Mouse (Mus musculus) MEL (cell line): ENCODE measurements around the gene Celsr1. TPM values are rescaled to one million over a fixed set of nuclear protein-coding genes. Genes with fewer than 3 reads are reported as not detected.

Experiments
- DNase-seq: peaks from one replicate; pipeline ENCODE4 v3.0.0; 2011; ENCODE audit warnings: low read depth, low spot score
- H3K27ac ChIP-seq: 2 replicates; pipeline ENCODE4 v1.5.1; 2012; ENCODE audit warnings: low read depth, mild to moderate bottlenecking, control low read depth, low read length, moderate library complexity; ENCODE audit not compliant: control insufficient read depth
- H3K27me3 ChIP-seq, 2 experiments: fragments of 150-350 bp in 1 of 2; sonication (generic) in 1 of 2; 2 replicates each; pipeline ENCODE4 v1.6.1; 2012; ENCODE audit warnings: low read length in 2 of 2, mild to moderate bottlenecking in 2 of 2, improper control_type of control experiment in 1 of 2, moderate library complexity in 1 of 2; ENCODE audit not compliant: insufficient read depth in 2 of 2, control insufficient read depth in 1 of 2
- H3K36me3 ChIP-seq, 2 experiments: 2 replicates each; pipeline ENCODE4 v1.6.1; 2012 to 2014; ENCODE audit warnings: low read length in 2 of 2, improper control_type of control experiment in 1 of 2, inconsistent platforms in 1 of 2, mild to moderate bottlenecking in 1 of 2; ENCODE audit not compliant: insufficient read depth in 2 of 2, control insufficient read depth in 1 of 2
- H3K4me1 ChIP-seq, 2 experiments: fragments of 150-350 bp in 1 of 2; sonication (generic) in 1 of 2; 2 replicates each; pipeline ENCODE4 v1.6.1; 2012; ENCODE audit warnings: low read length in 2 of 2, improper control_type of control experiment in 1 of 2, mild to moderate bottlenecking in 1 of 2; ENCODE audit not compliant: insufficient read depth in 2 of 2, control insufficient read depth in 1 of 2
- H3K4me3 ChIP-seq, 2 experiments: fragments of 150-350 bp in 1 of 2; sonication (generic) in 1 of 2; 2 replicates each; pipeline ENCODE4 v1.5.1; 2012; ENCODE audit warnings: low read depth in 2 of 2, low read length in 2 of 2, mild to moderate bottlenecking in 2 of 2, moderate library complexity in 2 of 2, control low read depth in 1 of 2, improper control_type of control experiment in 1 of 2; ENCODE audit not compliant: control insufficient read depth in 1 of 2, insufficient read depth in 1 of 2
- H3K79me2 ChIP-seq: 2 replicates; pipeline ENCODE4 v1.6.1; 2012; ENCODE audit warnings: mild to moderate bottlenecking, low read length, moderate library complexity; ENCODE audit not compliant: control insufficient read depth, poor library complexity, insufficient read depth
- H3K9ac ChIP-seq: 2 replicates; pipeline ENCODE4 v1.6.1; 2012; ENCODE audit warnings: low read depth, mild to moderate bottlenecking, control low read depth, low read length, moderate library complexity; ENCODE audit not compliant: control insufficient read depth, poor library complexity, severe bottlenecking
- H3K9me3 ChIP-seq: fragments of 150-350 bp; sonication (generic); replicated peaks from 2 replicates; pipeline ENCODE4 v1.6.1; 2012; ENCODE audit warnings: mild to moderate bottlenecking, low read length, improper control_type of control experiment, moderate library complexity; ENCODE audit not compliant: insufficient read depth
- BHLHE40 ChIP-seq: IDR thresholded peaks from 2 replicates; pipeline ENCODE4 v1.6.1; 2012; ENCODE audit warnings: low read depth, mild to moderate bottlenecking, inconsistent platforms, low read length, improper control_type of control experiment, borderline replicate concordance
- CHD1 ChIP-seq: IDR thresholded peaks from 2 replicates; pipeline ENCODE4 v1.6.1; 2012; ENCODE audit warnings: low read depth, mild to moderate bottlenecking, inconsistent platforms, low read length, improper control_type of control experiment
- CHD2 ChIP-seq: IDR thresholded peaks from 2 replicates; pipeline ENCODE4 v1.6.1; 2011; ENCODE audit warnings: low read length, improper control_type of control experiment
- CTCF ChIP-seq, 3 experiments: IDR thresholded peaks in 2 of 3; conservative IDR thresholded peaks in 1 of 3; 2 replicates each; pipeline ENCODE4 v1.5.1; 2011 to 2012; ENCODE audit warnings: low read length in 3 of 3, low read depth in 2 of 3, mild to moderate bottlenecking in 2 of 3, improper control_type of control experiment in 1 of 3, inconsistent platforms in 1 of 3, mixed read lengths in 1 of 3, moderate library complexity in 1 of 3; ENCODE audit not compliant: control insufficient read depth in 1 of 3, insufficient read depth in 1 of 3, poor library complexity in 1 of 3, severe bottlenecking in 1 of 3
- E2F4 ChIP-seq: IDR thresholded peaks from 2 replicates; pipeline ENCODE4 v1.6.1; 2011; ENCODE audit warnings: low read depth, low read length, improper control_type of control experiment, borderline replicate concordance
- ELF1 ChIP-seq: IDR thresholded peaks from 2 replicates; pipeline ENCODE4 v1.6.1; 2014; ENCODE audit warnings: low read depth, mild to moderate bottlenecking, inconsistent platforms, low read length, improper control_type of control experiment, moderate library complexity
- ETS1 ChIP-seq: IDR thresholded peaks from 2 replicates; pipeline ENCODE4 v1.6.1; 2012; ENCODE audit warnings: low read depth, mild to moderate bottlenecking, inconsistent platforms, low read length, improper control_type of control experiment, moderate library complexity
- GABPA ChIP-seq: IDR thresholded peaks from 2 replicates; pipeline ENCODE4 v1.6.1; 2012; ENCODE audit warnings: low read depth, mild to moderate bottlenecking, inconsistent platforms, low read length, improper control_type of control experiment, moderate library complexity
- GATA1 ChIP-seq: IDR thresholded peaks from 2 replicates; pipeline ENCODE4 v1.6.1; 2011; ENCODE audit warnings: low read depth, low read length, improper control_type of control experiment
- KAT2A ChIP-seq: conservative IDR thresholded peaks from 2 replicates; pipeline ENCODE4 v1.6.1; 2012; ENCODE audit warnings: low read depth, low read length, improper control_type of control experiment, inconsistent platforms
- MAFK ChIP-seq: IDR thresholded peaks from 2 replicates; pipeline ENCODE4 v1.6.1; 2011; ENCODE audit warnings: low read depth, mild to moderate bottlenecking, low read length, improper control_type of control experiment, borderline replicate concordance
- MAX ChIP-seq: IDR thresholded peaks from 2 replicates; pipeline ENCODE4 v1.6.1; 2011; ENCODE audit warnings: low read length, improper control_type of control experiment
- MAZ ChIP-seq: IDR thresholded peaks from 2 replicates; pipeline ENCODE4 v1.6.1; 2012; ENCODE audit warnings: low read depth, mild to moderate bottlenecking, inconsistent platforms, low read length, improper control_type of control experiment
- MEF2A ChIP-seq: IDR thresholded peaks from 2 replicates; pipeline ENCODE4 v1.6.1; 2014; ENCODE audit warnings: low read depth, mild to moderate bottlenecking, inconsistent platforms, low read length, improper control_type of control experiment; ENCODE audit not compliant: poor library complexity, insufficient replicate concordance, severe bottlenecking; ENCODE audit errors: extremely low read depth
- MYB ChIP-seq: IDR thresholded peaks from 2 replicates; pipeline ENCODE4 v1.6.1; 2011; ENCODE audit warnings: mild to moderate bottlenecking, low read depth, low read length, improper control_type of control experiment
- NELFE ChIP-seq: IDR thresholded peaks from 2 replicates; pipeline ENCODE4 v1.6.1; 2011; ENCODE audit warnings: low read depth, low read length, improper control_type of control experiment
- NRF1 ChIP-seq: IDR thresholded peaks from 2 replicates; pipeline ENCODE4 v1.6.1; 2014; ENCODE audit warnings: low read depth, mild to moderate bottlenecking, inconsistent platforms, low read length, improper control_type of control experiment, moderate library complexity; ENCODE audit not compliant: poor library complexity, insufficient read depth, severe bottlenecking
- POLR2AphosphoS2 ChIP-seq: IDR thresholded peaks from 2 replicates; pipeline ENCODE4 v1.6.1; 2011; ENCODE audit warnings: low read length, improper control_type of control experiment
- RCOR1 ChIP-seq: IDR thresholded peaks from 2 replicates; pipeline ENCODE4 v1.6.1; 2012; ENCODE audit warnings: low read depth, mild to moderate bottlenecking, inconsistent platforms, low read length, improper control_type of control experiment
- SMC3 ChIP-seq: IDR thresholded peaks from 2 replicates; pipeline ENCODE4 v1.6.1; 2011; ENCODE audit warnings: low read depth, low read length, improper control_type of control experiment
- TAL1 ChIP-seq: IDR thresholded peaks from 2 replicates; pipeline ENCODE4 v1.6.1; 2012; ENCODE audit warnings: mild to moderate bottlenecking, inconsistent platforms, low read length, moderate library complexity, mixed read lengths
- TBP ChIP-seq: IDR thresholded peaks from 2 replicates; pipeline ENCODE4 v1.8.0; 2011; ENCODE audit warnings: low read depth, low read length, improper control_type of control experiment
- USF2 ChIP-seq, 2 experiments: IDR thresholded peaks; 2 replicates each; pipeline ENCODE4 v1.6.1; 2011 to 2012; ENCODE audit warnings: improper control_type of control experiment in 2 of 2, low read length in 2 of 2, borderline replicate concordance in 1 of 2, inconsistent platforms in 1 of 2, low read depth in 1 of 2, mild to moderate bottlenecking in 1 of 2; ENCODE audit not compliant: insufficient read depth in 1 of 2
- ZKSCAN1 ChIP-seq: IDR thresholded peaks from 2 replicates; pipeline ENCODE4 v1.6.1; 2012; ENCODE audit warnings: low read depth, mild to moderate bottlenecking, inconsistent platforms, low read length, improper control_type of control experiment, moderate library complexity
- polyA plus RNA-seq, 2 experiments: library from polyadenylated mRNA; stranded (reverse) in 1 of 2; unstranded in 1 of 2; fragments of >175 nt in 1 of 2; fragments of >200 nt in 1 of 2; gene quantifications; 2 replicates each; pipeline versions ENCODE4 v1.2.1 to v1.2.4; 2012; ENCODE audit warnings: low replicate concordance in 2 of 2, low read depth in 1 of 2; ENCODE audit not compliant: insufficient read length in 2 of 2, insufficient read depth in 1 of 2, missing spikeins in 1 of 2
- total RNA-seq: library from RNA; depleted of rRNA; stranded (reverse); fragments of 300-350 nt; gene quantifications from 2 replicates; pipeline ENCODE4 v1.2.3, GENCODE M21; 2012

Celsr1 gene
- total and polyA plus RNA-seq, 3 experiments: 0.12 to 0.42 TPM; not detected in 1

- TF ChIP-seq MAZ (no peak), GABPA (no peak), RCOR1 (0 out of 2 replicates have a peak, but pooled peaks have one; percentile 60), MYB (no peak), KAT2A (no peak), ETS1 (no peak), TAL1 (no peak), ZKSCAN1 (no peak)
- TF ChIP-seq, all 39 proteins: peak for 4
Observed at GRCm38 (mm10) chr15:85909931-85910330, 123.6 kb downstream of the Celsr1 start (continued).

GRCm38 (mm10) chr15:85909492-85909829 lies 124.1 kb downstream of the Celsr1 start:
- H3K4me1 ChIP-seq: peaks cover 0 to 15% of the 10 kb centered on the region in 2 experiments; a peak in 2 of 4 replicates
- no peak for TF ChIP-seq TBP
- no peak for TF ChIP-seq NRF1
- TF ChIP-seq POLR2AphosphoS2: no peak
- no peak for TF ChIP-seq ZKSCAN1
- no peak for TF ChIP-seq CHD2
- TF ChIP-seq MEF2A: no peak
- TF ChIP-seq GATA1: no peak
- no peak for TF ChIP-seq CTCF (IDR thresholded peaks at IDR 0.05 in 2 of 3, conservative IDR thresholded peaks at IDR 0.05 in 1 of 3; ENCODE audit: control insufficient read depth in 1 of 3, insufficient read depth in 1 of 3, low read depth in 2 of 3, low read length in 3 of 3, poor library complexity in 1 of 3, severe bottlenecking in 1 of 3)
- TF ChIP-seq E2F4: no peak
- no peak for TF ChIP-seq SMC3
- no peak for TF ChIP-seq BHLHE40
- no peak for TF ChIP-seq MAZ
- TF ChIP-seq MYB: no peak
- no peak for TF ChIP-seq NELFE
- no peak for TF ChIP-seq MAFK
- no peak for TF ChIP-seq KAT2A
- TF ChIP-seq ELF1: no peak
- TF ChIP-seq MAX: no peak
- TF ChIP-seq USF2 (IDR thresholded peaks at IDR 0.05; ENCODE audit: borderline replicate concordance in 1 of 2, insufficient read depth in 1 of 2, low read depth in 1 of 2, low read length in 2 of 2): no peak
- no peak for TF ChIP-seq CHD1
- TF ChIP-seq, all 39 proteins: peak for 0
- DNase-seq: no peak
- Histone ChIP-seq H3K79me2 (no peaks in the 10 kb centered on the region), H3K9me3 (no peaks in the 10 kb centered on the region), H3K27me3 (no peaks in the 10 kb centered on the region), H3K4me3 (no peak overlapping the region), H3K9ac (no peak overlapping the region), H3K27ac (no peak overlapping the region), H3K36me3 (no peaks in the 10 kb centered on the region)
